In genomic region chr10:55979898-55980521, GRCm38 (mm10) we compare ENCODE assay signal across 8 mouse cellular contexts.
DNase-seq lines count a peak whose midpoint lies in the region; ATAC-seq lines count a peak whose summit lies in the region.

No protein-coding gene starts in this region.

- H3K27ac ChIP-seq in forebrain, embryonic 13.5 days: no peak overlapping the region
- H3K27ac ChIP-seq in hindbrain, embryonic 14.5 days: no peak overlapping the region
- no peak overlapping the region for H3K27ac ChIP-seq in midbrain, embryonic 11.5 days (ENCODE audit: low read depth, low read length)
- no peak overlapping the region for H3K27ac ChIP-seq in stomach, embryonic 16.5 days (ENCODE audit: low read length)

- H3K27me3 ChIP-seq in forebrain, embryonic 13.5 days: no peaks in the 10 kb centered on the region
- H3K27me3 ChIP-seq in hindbrain, embryonic 14.5 days (ENCODE audit: control insufficient read depth, insufficient read depth, low read length): no peaks in the 10 kb centered on the region
- no peaks in the 10 kb centered on the region for H3K27me3 ChIP-seq in midbrain, embryonic 11.5 days (ENCODE audit: control insufficient read depth, insufficient read depth, low read length)
- no peaks in the 10 kb centered on the region for H3K27me3 ChIP-seq in stomach, embryonic 16.5 days (ENCODE audit: control insufficient read depth, insufficient read depth, low read length)

- H3K4me2 ChIP-seq in forebrain, embryonic 13.5 days: no peak overlapping the region
- no peak overlapping the region for H3K4me2 ChIP-seq in hindbrain, embryonic 14.5 days (replicated peaks)
- no peak overlapping the region for H3K4me2 ChIP-seq in midbrain, embryonic 11.5 days
- no peak overlapping the region for H3K4me2 ChIP-seq in stomach, embryonic 16.5 days (ENCODE audit: low read depth, low read length)

- no peaks in the 10 kb centered on the region for H3K36me3 ChIP-seq in forebrain, embryonic 13.5 days (ENCODE audit: poor library complexity, severe bottlenecking)
- H3K36me3 ChIP-seq in hindbrain, embryonic 14.5 days (replicated peaks; ENCODE audit: control insufficient read depth, insufficient read depth): no peaks in the 10 kb centered on the region
- no peaks in the 10 kb centered on the region for H3K36me3 ChIP-seq in midbrain, embryonic 11.5 days (ENCODE audit: control insufficient read depth, insufficient read depth, low read length)
- H3K36me3 ChIP-seq in stomach, embryonic 16.5 days (ENCODE audit: control insufficient read depth, insufficient read depth, low read length): no peaks in the 10 kb centered on the region

- 41% methylated on average over 2 of the region's 2 CpGs for WGBS in forebrain, embryonic 13.5 days
- WGBS in hindbrain, embryonic 14.5 days: 21% methylated on average over 2 of the region's 2 CpGs
- WGBS in midbrain, embryonic 11.5 days: 39% methylated on average over 2 of the region's 2 CpGs
- 28% methylated on average over 2 of the region's 2 CpGs for WGBS in stomach, embryonic 16.5 days

- H3K4me1 ChIP-seq in forebrain, embryonic 13.5 days: no peaks in the 10 kb centered on the region
- no peaks in the 10 kb centered on the region for H3K4me1 ChIP-seq in hindbrain, embryonic 14.5 days (replicated peaks; ENCODE audit: control insufficient read depth, insufficient read depth, low read length)
- H3K4me1 ChIP-seq in midbrain, embryonic 11.5 days (ENCODE audit: control insufficient read depth, insufficient read depth, low read length): no peaks in the 10 kb centered on the region
- H3K4me1 ChIP-seq in stomach, embryonic 16.5 days (ENCODE audit: control insufficient read depth, insufficient read depth, low read length): no peaks in the 10 kb centered on the region

- no peak overlapping the region for H3K4me3 ChIP-seq in forebrain, embryonic 13.5 days
- H3K4me3 ChIP-seq in hindbrain, embryonic 14.5 days (replicated peaks; ENCODE audit: low read length): no peak overlapping the region
- H3K4me3 ChIP-seq in midbrain, embryonic 11.5 days (ENCODE audit: low read depth, low read length): no peak overlapping the region
- H3K4me3 ChIP-seq in stomach, embryonic 16.5 days (replicated peaks; ENCODE audit: low read length): no peak overlapping the region

- DNase-seq in left cerebral cortex, adult 11 months (ENCODE audit: low spot score): peak; percentile 25
- DNase-seq in left cerebral cortex, adult 8-10 months (ENCODE audit: low spot score in 2 of 2): no peak
- DNase-seq in adrenal gland, postnatal 36 days: peak; percentile 32 to 57
- DNase-seq in hindbrain, embryonic 14.5 days (ENCODE audit: low spot score): peak; percentile 84
- peak; percentile 22 to 47 for DNase-seq in layer of hippocampus, postnatal 36 days
- DNase-seq in midbrain, embryonic 11.5 days (ENCODE audit: low spot score, missing footprints): peak; percentile 86

- peak; percentile 95 for ATAC-seq in forebrain, embryonic 13.5 days
- ATAC-seq in hindbrain, embryonic 14.5 days (ENCODE audit: low FRiP score): peak; percentile 86
- peak; percentile 76 for ATAC-seq in midbrain, embryonic 11.5 days (ENCODE audit: low FRiP score)
- 0 out of 2 replicates have a peak, but pooled peaks have one; percentile 40 for ATAC-seq in stomach, embryonic 16.5 days (ENCODE audit: insufficient read depth, low FRiP score)

- H3K9ac ChIP-seq in forebrain, embryonic 13.5 days: no peak overlapping the region
- no peak overlapping the region for H3K9ac ChIP-seq in hindbrain, embryonic 14.5 days
- H3K9ac ChIP-seq in midbrain, embryonic 11.5 days (ENCODE audit: low read length): no peak overlapping the region
- H3K9ac ChIP-seq in stomach, embryonic 16.5 days (ENCODE audit: low read length): no peak overlapping the region

- no peaks in the 10 kb centered on the region for H3K9me3 ChIP-seq in forebrain, embryonic 13.5 days (replicated peaks)
- no peaks in the 10 kb centered on the region for H3K9me3 ChIP-seq in hindbrain, embryonic 14.5 days (ENCODE audit: control insufficient read depth, low read length)
- H3K9me3 ChIP-seq in midbrain, embryonic 11.5 days (ENCODE audit: control insufficient read depth, low read length): no peaks in the 10 kb centered on the region
- H3K9me3 ChIP-seq in stomach, embryonic 16.5 days (replicated peaks; ENCODE audit: control insufficient read depth, low read length): no peaks in the 10 kb centered on the region

Comparison
In these comparisons a context has a peak if more than half of its experiments do, and no peak if none do; other contexts are left out.
1. DNase-seq: peak in left cerebral cortex, adult 11 months (single experiment), adrenal gland, postnatal 36 days (2 of 2), hindbrain, embryonic 14.5 days (single experiment), layer of hippocampus, postnatal 36 days (2 of 2) and midbrain, embryonic 11.5 days (single experiment); none in left cerebral cortex, adult 8-10 months (0 of 2).
2. ATAC-seq: peak in every context shown above with its lines; median percentile 95 in forebrain, embryonic 13.5 days; 86 in hindbrain, embryonic 14.5 days; 76 in midbrain, embryonic 11.5 days; 40 in stomach, embryonic 16.5 days.